Mouse (Mus musculus) embryo, embryonic 10 days (tissue): ENCODE data around the gene Aff3.
A peak's percentile ranks its signal among the peaks of the same experiment; 100 is the strongest.

ENCODE experiments used
- DNase-seq: peaks from one replicate; pipeline ENCODE4 v3.0.0-alpha.2; 2015; ENCODE audit warnings: low spot score

Gene Aff3

GRCm38 (mm10) chr1:38392928-38393327, 271.8 kb downstream of the Aff3 start:
- peak; percentile 80 for DNase-seq

GRCm38 (mm10) chr1:38390886-38391249, 273.9 kb downstream of the Aff3 start:
- no peak for DNase-seq

GRCm38 (mm10) chr1:38390235-38390885, 274.4 kb downstream of the Aff3 start:
- DNase-seq, result no peak

GRCm38 (mm10) chr1:38389576-38389975, 275.2 kb downstream of the Aff3 start:
- DNase-seq, result no peak

GRCm38 (mm10) chr1:38388466-38388865, 276.3 kb downstream of the Aff3 start:
- DNase-seq, result no peak

- no peak for DNase-seq
Measured at GRCm38 (mm10) chr1:38387438-38387837, 277.3 kb downstream of the Aff3 start.

- no peak for DNase-seq
Measured at GRCm38 (mm10) chr1:38384457-38385121, 280.2 kb downstream of the Aff3 start.

- no peak for DNase-seq
Measured at GRCm38 (mm10) chr1:38384010-38384409, 280.7 kb downstream of the Aff3 start.

GRCm38 (mm10) chr1:38382683-38383082, 282.1 kb downstream of the Aff3 start:
- DNase-seq, result no peak

- no peak for DNase-seq
Measured at GRCm38 (mm10) chr1:38377930-38378329, 286.8 kb downstream of the Aff3 start.

GRCm38 (mm10) chr1:38369166-38369565, 295.6 kb downstream of the Aff3 start:
- no peak for DNase-seq

- DNase-seq, result no peak
Measured at GRCm38 (mm10) chr1:38368081-38368689, 296.6 kb downstream of the Aff3 start.

- no peak for DNase-seq
Measured at GRCm38 (mm10) chr1:38367404-38368080, 297.2 kb downstream of the Aff3 start.

- no peak for DNase-seq
Measured at GRCm38 (mm10) chr1:38363856-38364255, 300.9 kb downstream of the Aff3 start.

- DNase-seq, result no peak
Measured at GRCm38 (mm10) chr1:38362275-38362674, 302.5 kb downstream of the Aff3 start.

- no peak for DNase-seq
Measured at GRCm38 (mm10) chr1:38358797-38359349, 305.9 kb downstream of the Aff3 start.

- DNase-seq, result no peak
Measured at GRCm38 (mm10) chr1:38357933-38358796, 306.6 kb downstream of the Aff3 start.

- DNase-seq, result no peak
Measured at GRCm38 (mm10) chr1:38354585-38354984, 310.2 kb downstream of the Aff3 start.

GRCm38 (mm10) chr1:38347346-38347745, 317.4 kb downstream of the Aff3 start:
- no peak for DNase-seq

GRCm38 (mm10) chr1:38334206-38334605, 330.5 kb downstream of the Aff3 start:
- no peak for DNase-seq

GRCm38 (mm10) chr1:38332919-38333318, 331.8 kb downstream of the Aff3 start:
- DNase-seq, result no peak

- no peak for DNase-seq
Measured at GRCm38 (mm10) chr1:38324206-38324605, 340.5 kb downstream of the Aff3 start.
